Mouse (Mus musculus): ENCODE data around the gene Sipa1l1.

The Sipa1l1 gene

DNA sequence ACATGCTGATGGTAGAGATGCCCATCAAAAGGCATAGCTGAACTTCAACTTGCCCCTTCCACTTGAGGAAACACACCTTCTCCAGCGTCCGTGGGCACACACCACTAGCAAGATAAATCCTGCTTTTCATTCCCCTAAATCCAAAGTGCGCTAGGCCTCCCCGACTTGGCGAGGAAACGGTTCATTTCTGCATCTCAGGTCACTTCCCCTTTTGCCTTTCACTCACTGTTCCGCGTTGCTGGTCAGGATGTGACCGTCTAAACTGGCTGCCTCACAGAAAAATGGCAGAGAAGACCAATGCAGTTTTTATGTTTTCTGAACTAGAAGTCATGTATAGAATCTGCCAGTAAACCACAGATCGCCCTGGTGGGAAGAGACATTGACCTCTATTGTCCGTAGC lies 256.7 kb downstream of the Sipa1l1 start:
- peak in 1 of 2 experiments; percentile 13 for DNase-seq (ENCODE audit: low spot score in 2 of 2)

DNA sequence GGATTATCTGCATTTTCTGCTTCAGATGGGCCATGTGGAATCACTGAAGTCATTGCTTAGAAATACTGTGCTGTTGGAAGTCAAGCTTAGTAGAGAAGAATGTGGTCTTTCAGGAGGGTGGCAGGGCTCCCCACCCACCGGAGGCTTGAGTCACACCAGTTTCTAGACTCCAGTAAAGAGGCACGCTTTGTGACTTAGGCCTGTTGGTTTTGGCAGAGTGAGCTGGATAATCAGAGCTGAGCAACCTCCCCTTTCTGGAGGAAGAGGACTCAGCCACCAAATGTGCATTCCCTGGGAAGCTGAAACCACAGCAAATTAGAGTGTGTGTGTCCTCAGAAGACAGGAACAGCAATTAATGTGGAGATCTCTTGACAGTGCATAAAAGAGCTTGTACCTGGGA lies 258.3 kb downstream of the Sipa1l1 start:
- DNase-seq (ENCODE audit: low spot score in 2 of 2), result no peak

DNA sequence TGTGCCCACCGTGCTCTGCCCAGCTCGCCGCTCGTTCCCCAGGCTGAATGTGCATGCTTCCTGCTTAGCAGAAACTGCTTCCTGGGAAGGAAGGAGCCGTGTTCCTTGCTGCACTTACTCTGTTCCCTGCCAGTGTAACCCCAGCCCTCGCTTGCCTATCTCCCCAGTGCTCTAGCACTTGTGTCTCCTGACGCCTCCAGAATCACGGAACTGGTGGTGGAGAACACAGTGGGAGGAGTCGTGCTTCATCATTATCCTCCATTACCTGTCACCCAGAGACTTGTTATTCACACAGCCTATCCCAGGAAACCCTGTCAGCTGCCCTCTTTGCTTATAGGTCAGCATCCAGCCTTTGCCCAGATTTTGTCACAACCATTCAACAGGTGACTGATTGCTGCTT lies 259.3 kb downstream of the Sipa1l1 start:
- no peak for DNase-seq (ENCODE audit: low spot score in 2 of 2)

DNA sequence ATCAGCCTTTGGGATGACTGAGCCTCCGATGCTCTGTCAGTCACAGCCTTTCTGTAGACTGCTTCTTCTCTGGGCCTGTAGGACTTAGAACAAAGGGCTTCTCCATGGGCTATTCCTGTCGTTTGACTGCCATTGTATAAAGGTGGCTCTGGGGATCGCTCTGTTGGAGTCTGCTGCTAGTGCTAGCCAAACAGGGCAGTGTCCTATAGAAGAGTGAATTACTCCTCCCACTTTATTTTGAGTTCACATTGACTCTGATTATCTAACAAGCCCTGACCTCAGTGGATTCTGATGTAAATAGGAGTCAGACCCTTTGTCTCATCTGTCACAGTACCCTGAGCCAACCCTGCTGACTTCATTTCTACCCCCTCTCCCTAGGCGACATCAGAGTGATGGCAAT lies 264.2 kb downstream of the Sipa1l1 start:
- DNase-seq (ENCODE audit: low spot score in 2 of 2), result no peak

DNA sequence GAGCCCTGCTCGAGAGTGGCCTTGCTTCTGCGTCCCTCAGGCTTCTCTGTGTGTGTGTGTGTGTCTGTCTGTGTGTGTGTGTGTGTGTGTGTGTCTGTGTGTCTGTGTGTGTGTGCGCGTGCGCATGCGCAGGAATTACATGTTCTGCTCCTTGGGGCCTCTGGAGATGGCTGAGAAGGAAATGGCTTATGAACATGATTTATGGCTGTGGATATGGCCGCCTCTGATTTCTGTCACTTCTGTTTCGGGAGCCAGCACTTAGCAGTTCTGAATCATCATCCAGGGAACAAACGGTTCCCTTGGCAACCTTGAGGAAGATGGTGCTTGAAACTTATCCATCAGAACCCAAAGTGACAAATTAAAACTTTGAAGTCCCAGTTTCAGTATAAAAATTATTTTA lies 265.5 kb downstream of the Sipa1l1 start:
- DNase-seq (ENCODE audit: low spot score in 2 of 2), result no peak

DNA sequence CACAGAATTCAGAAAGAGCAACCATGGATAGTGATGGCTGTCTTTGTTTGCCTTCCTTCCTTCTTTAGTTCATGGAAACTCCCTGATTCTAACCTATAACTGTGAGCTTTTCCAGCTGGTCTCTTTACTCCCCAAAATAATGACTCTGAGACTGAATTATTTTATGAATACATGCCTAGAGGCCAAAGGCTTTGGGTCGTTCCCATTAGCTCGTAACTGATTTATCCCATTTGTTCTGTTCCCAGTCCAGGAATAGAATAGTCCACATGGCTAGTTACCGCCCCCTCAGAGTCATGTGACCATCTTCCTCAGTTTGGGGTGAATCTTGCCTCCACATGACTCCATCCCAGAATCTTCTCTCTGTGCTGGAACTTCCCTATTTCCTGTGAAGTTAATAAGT lies 272.4 kb downstream of the Sipa1l1 start:
- DNase-seq (ENCODE audit: low spot score in 2 of 2), result no peak

DNA sequence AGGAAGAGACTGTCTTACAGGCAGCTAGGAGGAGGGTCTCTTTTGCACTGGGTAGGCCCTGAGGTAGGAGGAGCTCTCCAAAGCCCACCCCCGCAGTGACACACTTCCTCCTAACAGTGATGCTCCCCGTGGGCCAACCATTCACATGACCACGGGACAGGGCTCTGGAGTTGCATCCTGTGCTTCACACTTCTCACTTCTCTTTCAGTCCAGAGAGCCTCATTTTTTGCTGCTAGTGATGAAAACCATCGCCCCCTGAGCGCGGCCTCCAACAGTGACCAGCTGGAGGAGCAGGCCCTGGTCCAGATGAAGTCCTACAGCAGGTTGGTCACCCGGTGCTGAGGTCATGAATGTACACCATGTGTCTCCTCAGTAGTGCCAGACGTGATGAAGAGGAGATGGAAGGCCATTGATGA lies 277.5 kb downstream of the Sipa1l1 start:
- no peak for DNase-seq (ENCODE audit: low spot score in 2 of 2)

DNA sequence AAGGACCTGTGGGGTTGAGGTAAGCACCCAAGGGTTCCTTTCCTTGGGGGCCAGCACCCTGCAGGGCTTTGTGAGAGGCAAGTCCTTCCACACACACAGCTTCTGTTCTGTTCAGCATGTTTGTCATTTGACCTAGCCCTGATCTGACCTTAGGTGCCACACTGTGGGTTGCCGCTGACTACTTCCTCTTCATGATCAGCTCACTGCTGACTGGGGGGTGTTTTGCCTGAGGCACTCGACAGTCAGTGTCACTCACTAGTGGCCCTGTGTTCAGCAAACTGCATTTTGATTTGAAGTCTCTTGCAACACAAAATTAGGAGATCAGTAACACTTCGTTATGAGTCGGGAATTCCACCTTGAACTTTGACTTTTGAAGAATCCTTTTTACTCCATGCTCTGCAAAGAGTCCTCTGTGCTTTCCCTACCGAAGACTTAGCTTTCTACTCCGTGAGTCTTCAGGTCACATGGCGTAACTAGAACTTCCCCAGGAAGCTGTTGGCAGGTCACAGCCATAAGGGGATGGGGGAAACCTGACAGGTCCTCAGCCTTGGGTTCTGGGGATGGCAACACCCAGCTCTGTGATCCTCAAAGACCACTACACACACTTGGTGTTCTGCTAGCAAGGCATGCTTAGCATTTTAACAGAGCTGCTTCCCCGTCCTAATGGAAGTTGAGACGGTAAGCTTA lies 279.2 kb downstream of the Sipa1l1 start:
- no peak for DNase-seq (ENCODE audit: low spot score in 2 of 2)

DNA sequence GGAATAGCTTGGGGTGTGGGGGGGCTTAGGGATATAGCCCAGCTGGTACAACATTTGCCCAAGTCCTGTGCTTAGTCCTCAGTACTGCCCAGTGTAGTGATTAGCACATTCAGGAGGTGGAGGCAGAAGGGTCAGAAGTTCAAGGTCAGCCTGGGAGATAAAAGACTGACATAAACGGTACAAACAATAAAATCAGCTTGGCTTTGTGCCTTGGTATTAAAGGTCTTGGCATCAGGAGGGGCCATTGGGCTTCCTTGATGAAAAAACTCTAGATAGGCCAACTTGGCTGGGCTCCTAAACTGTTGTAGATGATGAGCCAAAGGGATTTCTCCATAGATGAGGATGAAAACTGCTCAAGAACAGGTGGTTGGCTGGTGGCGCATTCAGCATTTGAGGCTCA lies 283.3 kb downstream of the Sipa1l1 start:
- no peak for DNase-seq (ENCODE audit: low spot score in 2 of 2)

DNA sequence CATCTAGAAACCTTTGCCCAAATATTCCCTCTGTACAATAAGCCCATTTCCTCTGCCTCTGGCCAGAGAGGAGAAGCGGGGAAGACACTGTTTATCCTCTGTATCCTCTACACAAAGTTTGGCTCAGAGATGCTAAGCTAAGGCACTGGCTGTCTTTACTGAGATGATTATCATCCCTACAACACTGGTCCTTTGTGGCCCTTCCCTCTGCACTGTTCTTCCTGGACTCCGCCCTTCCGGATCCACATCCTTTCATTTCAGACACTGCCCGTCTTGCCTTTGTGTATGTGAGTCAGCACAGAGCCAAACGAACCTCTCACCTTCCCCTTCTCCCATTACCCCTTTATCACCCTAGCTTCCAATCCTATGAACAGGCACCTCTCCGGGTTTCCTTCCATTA lies 285.3 kb downstream of the Sipa1l1 start:
- no peak for DNase-seq (ENCODE audit: low spot score in 2 of 2)

DNA sequence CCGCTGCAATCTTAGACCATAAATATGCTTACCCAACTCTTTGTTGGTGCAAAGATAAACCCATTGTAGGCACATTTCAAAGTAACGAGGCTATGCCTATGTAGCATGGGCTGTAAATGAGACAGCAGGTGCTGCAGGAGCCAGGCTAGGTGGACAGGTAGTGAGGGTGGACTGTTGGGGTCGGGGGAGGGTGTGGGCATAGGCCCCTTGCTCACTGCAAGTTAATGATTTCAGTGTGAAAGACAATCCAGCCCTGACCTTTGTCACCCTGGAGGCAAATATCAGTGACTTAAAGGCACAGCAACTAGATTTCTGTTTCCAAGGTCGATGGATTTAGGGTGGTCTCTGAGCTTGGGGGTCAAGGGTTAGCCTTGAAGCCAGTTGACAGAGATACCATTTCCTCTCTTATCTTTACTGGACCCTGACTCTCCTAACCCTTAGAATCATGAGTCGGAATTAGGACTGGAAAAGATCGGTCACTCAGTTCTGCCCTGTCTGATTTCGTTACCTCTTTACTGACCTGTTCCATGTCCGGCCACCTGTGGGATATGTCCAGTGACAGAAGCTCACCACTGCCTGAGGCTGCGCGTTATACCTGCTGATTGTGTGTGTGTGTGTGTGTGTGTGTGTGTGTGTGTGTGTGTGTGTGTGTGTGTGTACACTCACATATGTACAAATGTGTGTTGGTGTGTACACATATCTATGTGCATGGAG lies 286.7 kb downstream of the Sipa1l1 start:
- DNase-seq (ENCODE audit: low spot score in 2 of 2), result no peak

DNA sequence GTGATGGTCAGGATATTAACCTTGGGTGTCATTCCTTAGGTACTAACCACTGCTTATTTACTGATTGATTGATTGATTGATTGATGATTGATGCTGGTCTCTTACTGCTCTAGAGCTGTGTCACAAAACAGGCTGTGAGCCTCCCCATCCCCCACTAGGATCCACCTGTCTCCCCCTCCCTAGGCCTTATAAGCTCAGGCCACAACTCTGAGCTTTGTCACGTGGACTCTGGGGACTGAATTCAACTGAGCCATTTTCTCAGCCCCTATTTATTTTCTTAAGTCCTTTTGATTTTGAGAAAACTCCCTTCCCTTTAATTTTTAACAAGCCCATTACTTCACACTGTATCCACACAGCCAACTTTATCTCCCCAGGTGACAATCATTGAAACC lies 287.3 kb downstream of the Sipa1l1 start:
- DNase-seq (ENCODE audit: low spot score in 2 of 2), result no peak

DNA sequence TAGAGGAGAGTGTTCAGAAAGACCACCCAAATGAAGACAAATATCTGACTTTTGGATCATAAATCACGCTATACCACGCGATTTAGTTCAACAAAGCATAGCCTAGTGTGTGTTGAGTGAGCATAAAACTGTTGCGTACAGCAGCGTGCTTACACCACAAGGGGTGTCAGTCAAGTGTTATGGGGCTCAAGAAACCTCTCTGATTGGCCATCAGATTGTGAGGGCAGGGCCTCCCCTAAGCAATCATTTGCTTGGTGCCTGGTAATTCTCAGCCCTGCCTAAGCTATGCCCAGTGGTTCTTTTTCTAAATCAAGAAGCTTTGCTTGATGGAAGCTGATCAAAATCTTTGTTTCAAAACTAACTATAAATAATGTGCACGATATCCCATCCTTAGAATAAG lies 288.5 kb downstream of the Sipa1l1 start:
- DNase-seq (ENCODE audit: low spot score in 2 of 2), result no peak

DNA sequence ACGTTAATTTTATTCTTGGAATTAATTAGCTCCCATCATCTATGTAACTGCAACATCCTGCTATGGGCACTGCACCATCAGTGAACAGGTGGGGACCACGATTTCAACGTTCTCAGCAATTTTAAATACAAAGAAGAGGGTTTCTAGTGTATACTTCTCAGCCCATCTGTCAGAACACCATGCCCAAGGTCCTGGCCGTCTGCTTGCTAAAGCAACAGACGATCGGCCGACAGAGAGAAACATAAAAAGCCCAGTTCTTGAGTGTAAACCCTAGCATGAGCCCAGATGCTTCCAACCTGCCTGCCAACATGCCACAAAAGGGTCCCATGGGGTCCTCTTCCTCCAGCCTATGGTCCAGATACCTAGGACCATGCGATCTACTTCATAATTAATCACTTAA lies 288.9 kb downstream of the Sipa1l1 start:
- DNase-seq (ENCODE audit: low spot score in 2 of 2), result no peak

DNA sequence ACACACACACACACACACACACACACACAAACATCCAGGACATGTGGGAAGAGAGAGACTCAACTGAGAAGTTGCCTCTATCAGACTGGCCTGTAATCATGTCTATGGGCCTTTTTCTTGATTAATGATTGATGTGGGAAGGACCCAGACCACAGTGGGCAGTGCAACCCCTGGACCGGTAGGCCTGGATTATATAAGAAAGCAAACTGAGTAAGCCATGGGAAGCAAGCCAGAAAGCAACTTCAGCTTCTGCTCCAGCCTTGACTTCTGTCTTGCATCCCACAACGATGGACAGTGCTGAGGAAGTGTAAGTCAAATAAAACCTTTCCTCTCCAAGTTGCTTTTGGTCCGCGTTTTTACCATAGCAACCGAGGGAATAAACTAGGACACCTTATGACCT lies 298.1 kb downstream of the Sipa1l1 start:
- DNase-seq (ENCODE audit: low spot score in 2 of 2), result no peak

DNA sequence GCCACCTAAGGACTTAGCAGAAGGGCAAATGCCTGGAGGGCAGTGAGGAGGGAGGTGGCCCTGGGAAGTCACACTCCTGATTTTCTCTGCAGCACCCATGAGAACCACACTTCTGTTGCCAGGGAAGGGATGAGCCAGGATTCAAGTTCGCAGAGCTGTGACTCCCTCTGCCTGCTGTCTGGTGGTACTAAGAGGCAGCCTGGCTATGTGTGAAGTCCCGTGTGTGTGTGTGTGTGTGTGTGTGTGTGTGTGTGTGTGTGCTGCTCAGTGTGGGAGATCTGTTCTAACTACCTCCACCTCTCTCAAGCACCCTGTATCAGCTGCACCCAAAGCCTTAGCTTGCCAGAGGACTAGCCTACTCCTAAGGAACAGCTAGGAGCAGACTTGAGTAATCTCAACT lies 298.5 kb downstream of the Sipa1l1 start:
- DNase-seq (ENCODE audit: low spot score in 2 of 2), result no peak

DNA sequence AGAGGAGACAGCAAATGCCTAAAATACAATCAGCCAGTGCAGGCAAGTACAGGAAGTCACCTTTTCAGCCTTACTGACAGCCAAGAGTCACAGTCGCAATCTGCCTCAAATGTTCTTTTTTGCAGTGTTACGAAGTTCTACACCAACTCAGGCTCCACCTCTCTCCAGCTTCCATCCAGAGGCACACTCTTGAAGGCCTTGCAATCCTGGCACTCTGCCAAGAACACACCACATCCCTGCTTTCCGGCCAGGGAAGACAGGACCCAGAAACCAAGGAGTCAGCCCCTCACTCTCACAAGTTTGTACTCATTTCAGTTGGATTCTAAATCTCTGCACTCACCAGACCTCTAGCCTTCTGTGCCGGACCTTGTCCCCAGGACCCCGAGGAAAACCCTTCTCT lies 299.3 kb downstream of the Sipa1l1 start:
- DNase-seq (ENCODE audit: low spot score in 2 of 2), result no peak

DNA sequence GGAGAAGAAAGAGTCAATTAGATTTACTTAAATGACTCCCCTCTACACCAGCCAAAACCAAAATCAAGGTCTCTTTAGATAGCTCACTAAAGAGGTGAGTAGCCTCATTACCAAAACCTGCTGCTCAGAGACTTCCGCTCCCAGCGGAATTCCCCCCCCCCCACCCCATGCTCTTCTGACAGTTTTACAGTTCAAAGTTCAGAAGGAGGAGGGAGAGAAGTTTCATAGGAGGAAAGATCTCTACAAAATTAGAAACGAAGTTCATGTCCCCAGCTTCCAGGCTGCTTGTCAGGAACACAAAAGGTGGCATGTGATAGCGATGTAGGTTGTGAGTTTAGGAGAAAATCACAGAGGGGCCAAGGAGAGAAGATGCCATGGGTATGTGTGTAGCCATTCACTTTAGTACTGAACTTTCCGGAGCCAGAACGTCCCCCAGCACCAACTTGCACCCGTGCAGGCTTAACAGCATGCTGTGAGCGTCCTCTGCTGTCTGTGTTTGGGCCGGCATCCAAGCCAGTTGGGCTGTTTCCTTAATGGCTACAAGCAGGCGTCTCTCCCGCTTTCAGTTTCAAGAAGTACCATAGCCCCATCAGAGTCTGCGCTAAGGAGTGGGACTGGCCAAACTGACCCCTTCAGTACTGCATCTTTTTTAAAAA lies 300.7 kb downstream of the Sipa1l1 start:
- peak; percentile 79 to 85 for DNase-seq (ENCODE audit: low spot score in 2 of 2)

DNA sequence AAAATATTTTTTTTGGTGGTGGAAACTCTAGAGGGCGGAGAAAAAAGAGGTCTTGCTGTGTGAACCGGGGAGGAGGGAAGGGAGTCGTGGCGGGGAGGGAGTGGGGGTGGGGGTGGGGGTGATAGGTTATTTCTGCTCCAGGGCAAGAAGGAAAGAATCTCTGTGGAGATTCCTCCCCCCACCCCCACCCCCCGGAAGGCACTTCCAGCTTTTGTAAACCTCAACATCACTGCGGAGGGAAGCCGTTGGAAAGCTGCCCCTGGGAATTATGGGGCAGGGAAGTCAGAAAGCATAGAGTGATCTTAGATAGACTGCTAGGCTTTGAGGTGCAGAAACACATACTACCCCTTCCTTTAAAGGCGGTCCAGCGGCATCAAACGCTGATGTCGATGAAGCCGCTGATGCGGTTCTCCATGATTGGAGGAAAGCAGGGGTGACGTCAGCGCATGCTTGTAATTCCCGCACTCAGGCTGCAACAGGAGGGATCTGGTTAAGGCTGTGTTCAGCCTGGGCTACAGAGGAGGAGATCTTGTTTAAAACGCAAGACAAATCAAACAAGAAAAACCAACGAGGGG lies 301.3 kb downstream of the Sipa1l1 start:
- peak; percentile 39 to 41 for DNase-seq (ENCODE audit: low spot score in 2 of 2)

DNA sequence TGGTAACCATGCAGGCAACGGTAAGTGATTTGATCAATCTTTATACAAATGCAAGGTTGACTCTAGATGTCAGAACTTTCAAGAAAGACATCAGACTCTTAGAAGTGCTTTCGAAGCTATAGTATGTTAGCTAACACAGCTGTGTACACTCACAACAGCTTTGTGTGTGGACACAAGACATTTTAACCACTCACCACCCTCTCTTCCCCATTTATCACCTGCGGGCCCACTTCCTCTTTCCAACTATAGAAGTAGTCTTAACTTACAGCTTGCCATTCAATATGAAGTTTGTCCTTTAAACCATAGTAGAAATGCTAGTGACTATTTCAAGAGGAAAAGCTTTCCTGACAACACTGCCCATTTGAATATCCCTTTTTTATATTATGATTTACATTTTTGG lies 303.7 kb downstream of the Sipa1l1 start:
- DNase-seq (ENCODE audit: low spot score in 2 of 2), result peak in 1 of 2 experiments; percentile 24

DNA sequence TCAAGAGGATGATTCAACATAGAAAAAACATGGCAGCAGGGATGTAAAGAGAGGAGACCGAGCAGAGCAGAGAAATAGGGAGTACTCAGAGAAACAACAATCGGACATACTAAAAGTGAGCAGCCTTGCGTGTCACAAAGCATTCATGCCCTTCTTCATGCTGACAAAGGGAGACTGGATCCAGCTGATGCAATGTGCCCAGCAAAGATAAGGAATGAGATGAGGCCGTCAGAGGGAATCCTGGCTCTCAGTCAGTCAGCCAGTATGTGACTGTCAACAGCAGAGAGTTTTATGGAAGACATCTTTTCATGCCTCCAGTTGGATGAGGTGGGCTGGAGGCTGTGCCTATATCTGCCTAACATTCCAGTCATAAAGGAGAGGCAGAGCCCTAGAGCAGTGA lies 304.1 kb downstream of the Sipa1l1 start:
- DNase-seq (ENCODE audit: low spot score in 2 of 2), result no peak

DNA sequence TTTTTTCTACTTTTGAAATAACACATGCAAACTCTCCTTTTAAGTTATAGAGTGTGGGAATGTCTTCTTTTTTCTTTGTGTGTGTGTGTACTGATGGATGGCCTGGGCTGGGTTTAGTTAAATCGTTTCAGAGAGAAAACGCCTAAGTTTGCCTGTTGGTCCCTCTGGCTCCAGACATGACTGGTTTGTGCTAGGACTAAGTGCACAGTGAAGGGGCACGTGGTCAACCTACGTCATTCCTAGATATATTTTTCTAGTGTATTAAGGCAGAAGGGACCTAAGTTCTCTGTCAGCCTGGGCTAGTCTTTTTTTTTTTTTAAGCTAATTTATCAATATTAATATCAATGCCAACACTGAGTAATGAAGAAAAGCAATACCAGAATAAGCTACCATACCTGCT lies 305.3 kb downstream of the Sipa1l1 start:
- no peak for DNase-seq (ENCODE audit: low spot score in 2 of 2)

DNA sequence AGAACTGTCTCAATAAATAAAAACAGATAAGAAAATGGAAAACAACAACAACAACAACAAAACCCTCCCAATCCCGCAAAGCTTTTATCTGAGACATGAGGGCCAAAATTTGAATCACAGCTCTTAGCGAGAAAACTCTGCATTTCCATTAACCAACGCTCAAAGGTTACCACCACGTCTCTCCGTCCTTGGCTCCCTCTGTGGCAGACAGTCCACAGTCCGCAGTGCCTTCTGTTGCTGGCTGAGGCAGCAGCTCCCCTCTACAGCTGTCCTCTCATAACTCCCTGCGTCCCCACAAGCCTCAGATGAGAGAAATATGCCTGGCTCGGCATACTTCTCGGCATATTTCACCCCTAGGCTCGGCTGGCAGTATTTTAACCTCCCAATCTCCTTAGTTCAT lies 306.9 kb downstream of the Sipa1l1 start:
- no peak for DNase-seq (ENCODE audit: low spot score in 2 of 2)

All from natural killer cell, adult 2 months (primary cell).